Mouse (Mus musculus): Measurements from ENCODE around the gene Aldh18a1.

GRCm38 (mm10) chr19:40536526-40536925 lies 51.7 kb downstream of the Aldh18a1 start:
- TF ChIP-seq HCFC1 (IDR thresholded peaks at IDR 0.05; ENCODE audit: borderline replicate concordance, insufficient read depth, low read length) (no peak), MAFK (IDR thresholded peaks at IDR 0.05; ENCODE audit: insufficient read depth, low read depth, low read length) (no peak), CHD2 (IDR thresholded peaks at IDR 0.05; ENCODE audit: low read depth, low read length) (no peak)

Measured in ES-E14 (cell line).